Mouse (Mus musculus) gastrocnemius, postnatal 10 days (tissue): ENCODE results near the gene Cd40lg. TPM values are rescaled to one million over a fixed set of nuclear protein-coding genes. Genes with fewer than 3 reads are reported as not detected.
A peak's percentile ranks its signal among the peaks of the same experiment; 100 is the strongest.

Experiments used
- DNase-seq: peaks from one replicate; pipeline ENCODE4 v3.0.0; 2021; ENCODE audit warnings: mixed read lengths
- long read RNA-seq, 2 experiments: library from polyadenylated mRNA; stranded (forward); transcript quantifications; one replicate each; pipeline ENCODE4 v2.0.0; 2021
- total RNA-seq, 2 experiments: library from RNA; stranded (reverse); gene quantifications; 2 replicates each; pipeline ENCODE4 v1.2.3; 2021

Cd40lg gene
- not detected for total RNA-seq
- long read RNA-seq, experiment 1 = 0 reads
- long read RNA-seq, experiment 2 = 0 reads

GRCm38 (mm10) chrX:57211876-57212275 is at the start of gene Cd40lg:
Gene Cd40lg, plus strand, starts transcription at chrX:57212143.
- no peak for DNase-seq

- DNase-seq = no peak
These were observed 45.4 kb upstream of the Cd40lg start for GRCm38 (mm10) chrX:57166549-57166948.

- DNase-seq = no peak
These were observed 40.7 kb upstream of the Cd40lg start for GRCm38 (mm10) chrX:57171269-57171668.

GRCm38 (mm10) chrX:57177225-57177779 is 34.6 kb upstream of the Cd40lg start:
- DNase-seq = no peak

GRCm38 (mm10) chrX:57182470-57182869 is 29.5 kb upstream of the Cd40lg start:
- no peak for DNase-seq

- DNase-seq = no peak
These were observed 28.6 kb upstream of the Cd40lg start for GRCm38 (mm10) chrX:57183359-57183758.

- no peak for DNase-seq
These were observed 24.6 kb upstream of the Cd40lg start for GRCm38 (mm10) chrX:57187301-57187700.

DNA sequence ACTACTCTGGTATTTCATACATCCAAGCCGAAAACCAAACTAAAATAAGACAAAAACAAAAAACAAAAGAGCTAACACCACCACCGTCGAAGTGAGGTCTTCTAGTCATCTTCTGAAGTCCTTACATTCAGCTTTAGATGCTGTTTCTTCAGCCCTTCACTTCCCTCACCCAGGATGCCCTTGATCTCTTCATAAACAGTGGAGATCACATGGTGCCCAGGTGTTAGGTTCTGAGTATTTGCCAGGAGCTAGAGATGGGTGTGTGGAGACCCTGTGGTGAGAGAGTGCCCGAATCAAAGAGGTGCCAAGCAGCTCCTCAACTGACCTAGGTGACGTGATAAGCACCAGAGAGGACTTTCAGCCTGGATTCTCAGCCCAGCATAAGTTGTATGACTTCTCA is 22.6 kb upstream of the Cd40lg start:
- DNase-seq = no peak

DNA sequence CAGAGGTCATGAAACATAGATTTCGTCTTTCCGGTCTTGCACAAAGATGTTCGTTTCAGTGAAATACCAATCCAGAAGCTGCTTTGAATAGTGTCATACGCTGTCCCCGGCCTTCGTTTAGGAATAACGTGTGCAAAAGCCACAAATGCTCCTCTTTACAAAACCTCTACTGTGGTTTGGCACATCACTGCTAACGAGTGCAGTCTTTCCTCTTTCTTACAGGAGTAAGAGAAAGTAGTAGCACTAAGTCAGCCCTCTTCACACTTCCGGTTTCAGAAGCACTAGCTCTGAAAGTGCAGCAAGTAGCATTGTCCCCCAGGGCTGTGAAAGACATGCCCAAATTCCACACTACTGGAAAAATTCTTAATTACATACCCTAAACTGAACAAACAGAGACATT is 15.6 kb upstream of the Cd40lg start:
- DNase-seq = no peak

DNA sequence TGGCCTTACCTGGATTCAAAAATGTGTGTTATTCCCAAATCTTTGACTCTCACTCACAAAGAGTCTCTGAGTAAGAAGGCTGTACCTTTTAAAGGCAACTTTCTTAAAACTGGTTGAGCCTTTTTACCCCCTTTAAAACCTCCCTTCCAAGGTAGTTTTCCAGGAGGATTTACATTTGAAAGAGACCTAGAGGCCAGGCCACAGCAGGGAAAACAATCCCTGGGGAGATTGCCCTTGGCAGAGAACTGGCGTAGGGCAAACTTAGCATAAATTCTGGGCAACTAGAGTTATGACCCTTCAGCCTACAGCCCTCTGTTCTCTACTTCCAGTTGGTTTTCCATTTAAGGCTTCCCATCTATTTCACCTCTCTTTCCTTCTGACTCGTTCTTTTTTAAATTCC is 13.9 kb upstream of the Cd40lg start:
- DNase-seq = no peak

GRCm38 (mm10) chrX:57200397-57200796 is 11.5 kb upstream of the Cd40lg start:
- DNase-seq = no peak

DNA sequence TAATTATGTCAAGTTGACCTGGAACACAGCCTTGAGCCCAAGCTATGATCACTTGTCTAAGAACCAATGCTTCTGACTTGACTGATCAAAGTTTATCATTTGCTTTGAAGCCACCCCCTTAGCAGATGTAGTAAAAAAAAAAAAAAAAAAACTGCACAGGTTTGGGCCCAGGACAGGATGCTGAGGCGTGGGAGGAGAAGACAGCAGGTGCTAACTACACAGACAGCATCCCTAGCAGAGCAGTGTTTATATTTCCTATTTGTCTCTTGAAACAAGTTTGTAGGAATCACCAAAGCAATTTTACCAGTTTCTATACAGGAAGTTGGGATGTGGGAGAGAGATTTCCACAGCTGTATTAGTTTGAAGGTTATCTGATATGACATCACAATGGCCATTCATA is 1.4 kb upstream of the Cd40lg start:
- no peak for DNase-seq

DNA sequence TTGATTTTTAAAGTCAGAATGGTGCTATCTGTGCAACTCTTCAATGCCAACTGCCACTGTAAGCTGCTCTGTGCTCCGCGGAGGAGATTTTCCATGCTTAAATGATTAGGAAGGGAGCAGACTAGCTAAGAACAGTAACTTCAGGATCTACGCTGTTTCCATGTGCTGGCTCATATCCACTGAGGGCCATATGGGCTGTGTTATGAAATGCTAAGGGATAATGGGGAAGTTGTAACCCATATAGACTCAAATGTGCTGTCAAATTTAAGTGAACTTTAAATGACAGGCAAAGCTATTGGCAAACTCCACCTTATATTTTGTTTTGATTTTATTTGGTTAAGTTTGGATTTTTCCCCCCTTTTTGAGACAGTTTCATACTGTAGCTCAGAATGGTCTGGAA is 919 bp downstream of the Cd40lg start:
- no peak for DNase-seq

DNA sequence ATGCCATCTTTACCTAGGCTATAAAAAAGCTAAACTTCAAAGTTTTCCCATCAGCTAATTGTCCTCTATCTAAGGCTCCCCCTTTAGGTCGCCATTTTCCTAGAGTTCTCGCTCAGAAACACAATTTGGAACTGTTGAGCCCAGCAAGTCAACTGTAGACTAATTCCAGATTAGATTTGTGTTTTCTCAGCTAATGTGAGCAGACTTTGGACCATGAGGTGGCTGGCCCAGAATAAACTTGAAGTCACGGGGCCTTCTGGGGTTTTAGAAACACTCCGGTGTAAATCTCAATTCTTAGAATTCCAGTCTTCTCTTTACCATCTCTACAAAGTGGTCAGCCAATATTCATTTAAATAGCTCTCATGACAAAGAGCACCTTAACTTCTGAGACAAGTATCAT is 3.6 kb downstream of the Cd40lg start:
- DNase-seq = no peak

- DNase-seq = no peak
These were observed 4.3 kb downstream of the Cd40lg start for GRCm38 (mm10) chrX:57216271-57216670.

- no peak for DNase-seq
These were observed 7.6 kb downstream of the Cd40lg start for GRCm38 (mm10) chrX:57219563-57219962.

DNA sequence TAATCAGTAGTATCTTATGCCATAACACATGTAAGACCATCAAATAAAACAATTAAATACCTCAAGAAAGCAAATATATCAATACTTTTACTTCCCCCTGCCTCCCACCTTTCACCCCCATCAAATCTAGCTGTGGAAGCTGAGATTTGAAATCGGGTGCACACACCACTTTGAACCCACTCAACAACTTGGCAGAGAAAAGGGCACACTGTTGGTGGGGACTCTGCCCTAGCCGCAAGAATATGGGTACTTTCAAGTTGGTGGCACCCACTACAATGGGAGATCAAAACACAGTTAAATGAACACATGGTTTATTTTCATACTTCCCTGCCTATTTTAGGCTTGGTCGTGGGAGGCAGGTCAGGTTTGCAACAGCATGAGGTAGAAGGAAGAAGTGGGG is 9.9 kb downstream of the Cd40lg start:
- DNase-seq = no peak

DNA sequence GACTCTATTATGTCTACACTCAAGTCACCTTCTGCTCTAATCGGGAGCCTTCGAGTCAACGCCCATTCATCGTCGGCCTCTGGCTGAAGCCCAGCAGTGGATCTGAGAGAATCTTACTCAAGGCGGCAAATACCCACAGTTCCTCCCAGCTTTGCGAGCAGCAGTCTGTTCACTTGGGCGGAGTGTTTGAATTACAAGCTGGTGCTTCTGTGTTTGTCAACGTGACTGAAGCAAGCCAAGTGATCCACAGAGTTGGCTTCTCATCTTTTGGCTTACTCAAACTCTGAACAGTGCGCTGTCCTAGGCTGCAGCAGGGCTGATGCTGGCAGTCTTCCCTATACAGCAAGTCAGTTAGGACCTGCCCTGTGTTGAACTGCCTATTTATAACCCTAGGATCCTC is 11.4 kb downstream of the Cd40lg start:
- DNase-seq = peak; percentile 18

DNA sequence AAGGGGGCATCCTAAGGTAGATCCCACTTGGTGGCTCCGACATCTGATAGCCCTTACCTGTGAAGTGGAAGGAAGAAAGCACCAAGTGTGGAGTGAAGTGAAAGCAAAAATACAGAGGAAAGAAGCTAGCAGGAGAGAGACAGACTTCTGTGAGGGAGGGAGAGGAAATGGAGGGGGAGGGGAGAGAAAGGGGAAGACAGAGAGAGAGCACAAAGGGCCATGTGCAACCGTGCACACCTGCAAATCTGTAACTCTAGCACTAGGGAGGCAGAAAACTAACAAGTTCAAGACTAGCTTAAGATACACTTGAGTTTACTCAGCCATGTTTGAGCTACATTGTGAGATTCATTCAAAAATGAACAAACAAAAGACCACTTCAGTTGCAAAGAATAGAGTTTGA is 16.2 kb downstream of the Cd40lg start:
- DNase-seq = no peak

DNA sequence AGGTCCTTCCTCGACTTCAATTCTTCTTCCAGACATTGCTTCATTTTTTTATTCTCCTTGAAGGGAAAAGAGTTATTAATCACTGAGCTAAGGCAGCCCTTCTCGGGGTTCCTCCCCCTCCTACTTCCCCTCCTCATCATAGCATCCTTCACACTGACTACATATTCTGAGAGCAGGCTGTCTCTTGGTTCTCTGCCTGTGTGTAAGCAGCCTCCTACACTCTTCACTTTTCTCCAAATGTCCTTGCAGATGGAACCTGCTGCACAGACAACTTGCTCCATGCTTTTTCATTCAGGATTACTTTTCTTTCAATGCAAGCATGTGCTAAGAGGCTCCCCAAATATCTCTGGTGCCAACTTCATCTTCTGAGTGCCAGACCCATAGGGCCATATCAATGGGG is 21.7 kb downstream of the Cd40lg start:
- DNase-seq = no peak

GRCm38 (mm10) chrX:57235982-57236381 is 24.0 kb downstream of the Cd40lg start:
- DNase-seq = no peak

DNA sequence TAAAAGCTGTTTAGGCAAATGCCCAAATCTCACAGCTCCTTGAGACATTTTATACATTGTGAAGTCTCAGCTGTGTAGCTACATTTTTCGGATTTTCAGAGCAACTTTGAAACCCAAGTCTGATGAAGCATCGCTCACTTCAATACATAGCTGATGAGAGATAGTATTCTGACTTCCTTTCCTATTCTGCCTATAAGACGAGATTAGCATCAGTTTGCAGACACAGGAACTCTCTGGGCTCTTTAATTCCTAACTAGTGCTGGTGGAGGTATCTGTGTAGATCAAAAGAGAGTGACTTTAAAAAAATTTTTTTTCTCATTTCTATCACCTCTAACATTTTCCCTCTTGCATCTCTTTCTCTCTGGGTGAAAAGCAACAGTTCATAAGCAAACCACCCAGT is 26.6 kb downstream of the Cd40lg start:
- DNase-seq = no peak

GRCm38 (mm10) chrX:57253329-57254055 is 41.5 kb downstream of the Cd40lg start:
- DNase-seq = no peak

DNA sequence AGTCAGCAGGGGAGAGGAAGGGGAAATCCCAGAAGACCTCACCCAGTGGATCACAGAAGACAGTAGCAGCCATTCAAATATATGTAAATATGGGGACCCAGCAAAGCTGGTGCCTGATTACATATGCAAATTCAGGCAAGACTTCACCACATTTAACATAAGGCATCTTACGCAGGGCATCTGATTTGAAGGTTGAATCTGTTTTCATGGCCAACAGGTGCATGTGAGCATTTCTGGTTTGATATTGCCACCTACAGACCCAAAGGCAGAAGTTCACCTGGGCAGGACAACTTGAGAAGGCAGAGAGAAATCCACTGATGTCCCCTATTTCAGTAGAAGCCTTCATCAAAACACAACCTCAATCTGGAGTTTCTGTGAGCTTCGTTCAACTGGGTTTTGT is 48.8 kb downstream of the Cd40lg start:
- DNase-seq = no peak
